Comparison of ENCODE assay signal across 18 mouse cellular contexts in genomic region chr8:122022274-122022673, GRCm38 (mm10).
DNase-seq lines count a peak whose midpoint lies in the region; ATAC-seq and TF ChIP-seq lines count a peak whose summit lies in the region.
"Had no signal": no experiment of that assay in that cellular context is flagged by ENCODE, and none has a peak within 500 bp of the region (broad histone marks: within the 10 kb centered on the region; RNA-seq: fewer than 3 reads in every experiment).

No protein-coding gene starts in this region.

- H3K27ac ChIP-seq in intestine, postnatal 0 days (ENCODE audit: low read depth, low read length): no peak overlapping the region
- H3K27ac ChIP-seq in intestine, embryonic 15.5 days: no peak overlapping the region
- H3K27ac ChIP-seq in liver, postnatal 0 days (ENCODE audit: low read depth): peak overlapping the region; percentile 58
- H3K27ac ChIP-seq in liver, embryonic 12.5 days: no peak overlapping the region
- H3K27ac ChIP-seq: kidney, postnatal 0 days; lung, embryonic 15.5 days; midbrain, embryonic 15.5 days had no signal

- no peaks in the 10 kb centered on the region for H3K4me1 ChIP-seq in intestine, postnatal 0 days (replicated peaks; ENCODE audit: control insufficient read depth, insufficient read depth, low read length)
- H3K4me1 ChIP-seq in intestine, embryonic 15.5 days (replicated peaks): 0 out of 2 replicates have a peak, but pooled peaks cover 3% of the 10 kb centered on the region
- H3K4me1 ChIP-seq in liver, postnatal 0 days (ENCODE audit: insufficient read depth): peaks cover 12% of the 10 kb centered on the region
- 0 out of 2 replicates have a peak, but pooled peaks cover 5% of the 10 kb centered on the region for H3K4me1 ChIP-seq in liver, embryonic 12.5 days
- H3K4me1 ChIP-seq in megakaryocyte, embryonic 14.5 days: peaks cover 56% of the 10 kb centered on the region
- H3K4me1 ChIP-seq: midbrain, embryonic 15.5 days had no signal

- no peaks in the 10 kb centered on the region for H3K27me3 ChIP-seq in intestine, postnatal 0 days (replicated peaks; ENCODE audit: control insufficient read depth, insufficient read depth, low read length)
- H3K27me3 ChIP-seq in intestine, embryonic 15.5 days (replicated peaks): no peaks in the 10 kb centered on the region
- H3K27me3 ChIP-seq in liver, postnatal 0 days (ENCODE audit: insufficient read depth, low read length): no peaks in the 10 kb centered on the region
- H3K27me3 ChIP-seq in liver, embryonic 12.5 days (replicated peaks): no peaks in the 10 kb centered on the region
- H3K27me3 ChIP-seq in megakaryocyte, embryonic 14.5 days (replicated peaks): no peaks in the 10 kb centered on the region
- H3K27me3 ChIP-seq: forebrain, embryonic 15.5 days; lung, embryonic 15.5 days; midbrain, embryonic 15.5 days had no signal

- no peak for TF ChIP-seq EP300 in liver, postnatal 0 days (IDR thresholded peaks at IDR 0.05; ENCODE audit: low read depth)

- H3K4me2 ChIP-seq in intestine, postnatal 0 days (replicated peaks; ENCODE audit: low read depth): no peak overlapping the region
- no peak overlapping the region for H3K4me2 ChIP-seq in intestine, embryonic 15.5 days (replicated peaks)
- H3K4me2 ChIP-seq in liver, postnatal 0 days (ENCODE audit: low read depth, low read length): no peak overlapping the region
- no peak overlapping the region for H3K4me2 ChIP-seq in liver, embryonic 12.5 days
- H3K4me2 ChIP-seq: forebrain, embryonic 15.5 days; heart, embryonic 11.5 days; lung, embryonic 15.5 days; midbrain, embryonic 15.5 days had no signal

- WGBS in intestine, postnatal 0 days: 77% methylated on average over 6 of the region's 6 CpGs
- WGBS in intestine, embryonic 15.5 days: 82% methylated on average over 6 of the region's 6 CpGs
- 72% methylated on average over 6 of the region's 6 CpGs for WGBS in liver, postnatal 0 days (ENCODE audit: insufficient replicate concordance)
- 76% methylated on average over 6 of the region's 6 CpGs for WGBS in liver, embryonic 12.5 days (ENCODE audit: insufficient replicate concordance)

- H3K9me3 ChIP-seq in intestine, postnatal 0 days (ENCODE audit: control insufficient read depth): no peaks in the 10 kb centered on the region
- no peaks in the 10 kb centered on the region for H3K9me3 ChIP-seq in intestine, embryonic 15.5 days
- H3K9me3 ChIP-seq in liver, postnatal 0 days (ENCODE audit: low read length): no peaks in the 10 kb centered on the region
- H3K9me3 ChIP-seq in liver, embryonic 12.5 days (replicated peaks): no peaks in the 10 kb centered on the region
- no peaks in the 10 kb centered on the region for H3K9me3 ChIP-seq in megakaryocyte, embryonic 14.5 days
- H3K9me3 ChIP-seq: forebrain, embryonic 15.5 days; lung, embryonic 15.5 days; midbrain, embryonic 15.5 days had no signal

- H3K36me3 ChIP-seq in intestine, postnatal 0 days (ENCODE audit: control insufficient read depth, insufficient read depth): peaks cover 42% of the 10 kb centered on the region
- H3K36me3 ChIP-seq in intestine, embryonic 15.5 days: peaks cover 22% of the 10 kb centered on the region
- H3K36me3 ChIP-seq in liver, postnatal 0 days (replicated peaks; ENCODE audit: insufficient read depth, low read length): peaks cover 44% of the 10 kb centered on the region
- H3K36me3 ChIP-seq in liver, embryonic 12.5 days: peaks cover 97% of the 10 kb centered on the region
- H3K36me3 ChIP-seq in megakaryocyte, embryonic 14.5 days (replicated peaks; ENCODE audit: low read length): peaks cover 99% of the 10 kb centered on the region

- DNase-seq in liver, postnatal 0 days: no peak
- no peak for DNase-seq in urinary bladder, adult 2 months (ENCODE audit: low spot score)
- DNase-seq: adrenal gland, adult 2 months; cerebellum, adult 2 months; gastrocnemius, postnatal 10 days; heart, postnatal 36 days; layer of hippocampus, postnatal 36 days; right cerebral cortex, postnatal 25 days had no signal

- ATAC-seq in intestine, postnatal 0 days: peak; percentile 37
- no peak for ATAC-seq in intestine, embryonic 15.5 days
- no peak; the same call in 1 of the 2 replicates for ATAC-seq in liver, postnatal 0 days
- ATAC-seq in liver, embryonic 12.5 days: no peak; the same call in 1 of the 2 replicates
- peak; percentile 80 for ATAC-seq in granulocyte monocyte progenitor cell, adult 5-6 weeks (replicated peaks; ENCODE audit: poor library complexity, severe bottlenecking)
- ATAC-seq: forebrain, embryonic 15.5 days; midbrain, embryonic 15.5 days had no signal

- no peak overlapping the region for H3K4me3 ChIP-seq in intestine, postnatal 0 days (ENCODE audit: low read depth, low read length)
- H3K4me3 ChIP-seq in intestine, embryonic 15.5 days (replicated peaks): no peak overlapping the region
- H3K4me3 ChIP-seq in liver, postnatal 0 days (ENCODE audit: low read depth, low read length): no peak overlapping the region
- H3K4me3 ChIP-seq in liver, embryonic 12.5 days: no peak overlapping the region
- H3K4me3 ChIP-seq in megakaryocyte, embryonic 14.5 days (replicated peaks): peak overlapping the region; percentile 29
- H3K4me3 ChIP-seq: forebrain, embryonic 15.5 days; lung, embryonic 15.5 days; midbrain, embryonic 15.5 days had no signal

- no peak overlapping the region for H3K9ac ChIP-seq in intestine, postnatal 0 days (ENCODE audit: low read depth, low read length)
- H3K9ac ChIP-seq in intestine, embryonic 15.5 days: no peak overlapping the region
- no peak overlapping the region for H3K9ac ChIP-seq in liver, postnatal 0 days (replicated peaks)
- H3K9ac ChIP-seq in liver, embryonic 12.5 days: no peak overlapping the region
- H3K9ac ChIP-seq: forebrain, embryonic 15.5 days; lung, embryonic 15.5 days; midbrain, embryonic 15.5 days had no signal

- no peak for TF ChIP-seq CTCF in intestine, postnatal 0 days (IDR thresholded peaks at IDR 0.05; ENCODE audit: low read depth)
- no peak for TF ChIP-seq CTCF in liver, postnatal 0 days (IDR thresholded peaks at IDR 0.05; ENCODE audit: low read depth)

Comparison
In these comparisons a context has a peak if more than half of its experiments do, and no peak if none do; other contexts are left out.
1. ATAC-seq: peak in intestine, postnatal 0 days (single experiment) and granulocyte monocyte progenitor cell, adult 5-6 weeks (single experiment); none in intestine, embryonic 15.5 days (single experiment), liver, postnatal 0 days (single experiment) and liver, embryonic 12.5 days (single experiment).